Mouse (Mus musculus): ENCODE measurements at regions not wholly inside any gene's neighbourhood (a gene's known extent, or its start where the extent isn't known, plus 50 kb on each side); places are given as distances from the start of the nearest gene placed in this dataset.

- TF ChIP-seq CTCF (IDR thresholded peaks at IDR 0.05; ENCODE audit: control insufficient read depth, insufficient read depth, insufficient read length), result no peak
- TF ChIP-seq MAX (IDR thresholded peaks at IDR 0.05), result no peak
These were observed 211.1 kb downstream of the Kcnrg start for GRCm38 (mm10) chr14:61818365-61818764.

All from C2C12 (cell line).